8 mouse cellular contexts compared by ENCODE assay signal in genomic region chr8:111439189-111439588, GRCm38 (mm10). TPM values are rescaled to one million over a fixed set of nuclear protein-coding genes. Genes with fewer than 3 reads are reported as not detected.
DNase-seq lines count a peak whose midpoint lies in the region; ATAC-seq lines count a peak whose summit lies in the region.

No protein-coding gene starts in this region.

- no peak for ATAC-seq in heart, embryonic 11.5 days (replicated peaks; ENCODE audit: insufficient number of reproducible peaks, low FRiP score, low TSS enrichment)
- peak; percentile 69 for ATAC-seq in inflammation-experienced regulatory T-cells, adult 6 months
- ATAC-seq in megakaryocyte-erythroid progenitor cell, adult 5-6 weeks (replicated peaks; ENCODE audit: low FRiP score, low TSS enrichment, poor library complexity, severe bottlenecking): 0 out of 2 replicates have a peak, but pooled peaks have one; percentile 63

- no peaks in the 10 kb centered on the region for H3K36me3 ChIP-seq in heart, embryonic 11.5 days (ENCODE audit: control insufficient read depth, insufficient read depth, low read length)
- H3K36me3 ChIP-seq in splenic B cell, adult 2 months (ENCODE audit: control insufficient read depth, insufficient read depth, low read length, poor library complexity, severe bottlenecking): no peaks in the 10 kb centered on the region

- H3K4me2 ChIP-seq in heart, embryonic 11.5 days: no peak overlapping the region

- 0 out of 2 replicates have a peak, but pooled peaks cover 1% of the 10 kb centered on the region for H3K4me1 ChIP-seq in heart, embryonic 11.5 days (ENCODE audit: control insufficient read depth, insufficient read depth, low read length)

- H3K27me3 ChIP-seq in heart, embryonic 11.5 days (ENCODE audit: control insufficient read depth, insufficient read depth, low read length): no peaks in the 10 kb centered on the region
- no peaks in the 10 kb centered on the region for H3K27me3 ChIP-seq in splenic B cell, adult 2 months (ENCODE audit: control insufficient read depth, insufficient read depth, low read length, poor library complexity, severe bottlenecking)

- no peak overlapping the region for H3K27ac ChIP-seq in heart, embryonic 11.5 days (ENCODE audit: low read depth, low read length)

- H3K9ac ChIP-seq in heart, embryonic 11.5 days (ENCODE audit: low read depth, low read length): no peak overlapping the region; the same call in 1 of the 2 replicates

- no peak overlapping the region for H3K4me3 ChIP-seq in heart, embryonic 11.5 days (ENCODE audit: low read depth, low read length)

- DNase-seq in heart, adult 18-20 months: peak; percentile 60 to 85
- DNase-seq in brain, adult 2 months (ENCODE audit: low read depth, low spot score): peak; percentile 94
- DNase-seq in fibroblast of lung, adult 2 months (ENCODE audit: low read depth): peak; percentile 58
- DNase-seq in left cerebral cortex, adult 18-20 months (ENCODE audit: low spot score in 2 of 2): peak; percentile 79 to 85
- DNase-seq in splenic B cell, adult 2 months (ENCODE audit: low read depth, low spot score): peak; percentile 61

- H3K9me3 ChIP-seq in heart, embryonic 11.5 days (replicated peaks; ENCODE audit: control insufficient read depth, low read length): no peaks in the 10 kb centered on the region

- WGBS in heart, embryonic 11.5 days (ENCODE audit: insufficient replicate concordance): 25% methylated on average over 9 of the region's 9 CpGs

RNA-seq across cellular contexts. Expression of gene Fa2h, which starts 45.6 kb away (rescaled TPM):
- total RNA-seq in heart, adult 18-20 months (2021): under 1 TPM in 1 of 2 experiments, not detected in 1; 0.21 TPM
- polyA plus RNA-seq in heart, embryonic 11.5 days (2014; fragmentation: Nextera tagmentation; extraction: Ambion mirVana): 0.07 TPM in 1 of 2 replicates, not detected in the other
- under 1 TPM in 1 of 3 experiments, not detected in 2; 0.32 TPM for polyA plus RNA-seq in inflammation-experienced regulatory T-cells, adult 6 months (2017; shearing (Covaris generic))
- total RNA-seq in left cerebral cortex, adult 18-20 months (2021): 10 to 100 TPM; 12.2 to 14.6 TPM
- not detected in 2 replicates for total RNA-seq in megakaryocyte-erythroid progenitor cell, adult 5-6 weeks (2014; fragmentation: Nextera tagmentation)
- total RNA-seq in megakaryocyte-erythroid progenitor cell, adult 5-6 weeks (2017): not detected in 2 replicates

Comparison
In these comparisons a context has a peak if more than half of its experiments do, and no peak if none do; other contexts are left out.
1. RNA of gene Fa2h, which starts 45.6 kb away (total RNA-seq): 12.2 to 14.6 TPM in left cerebral cortex, adult 18-20 months; 0.21 TPM in heart, adult 18-20 months and not detected in megakaryocyte-erythroid progenitor cell, adult 5-6 weeks; every median in the first group is over 10 times any median in the second.
2. Peak in every context shown above with its lines, with median percentiles within 50 percentile points of each other: DNase-seq.